Mouse (Mus musculus): Measurements from ENCODE around the gene Espnl.

The Espnl gene

DNA sequence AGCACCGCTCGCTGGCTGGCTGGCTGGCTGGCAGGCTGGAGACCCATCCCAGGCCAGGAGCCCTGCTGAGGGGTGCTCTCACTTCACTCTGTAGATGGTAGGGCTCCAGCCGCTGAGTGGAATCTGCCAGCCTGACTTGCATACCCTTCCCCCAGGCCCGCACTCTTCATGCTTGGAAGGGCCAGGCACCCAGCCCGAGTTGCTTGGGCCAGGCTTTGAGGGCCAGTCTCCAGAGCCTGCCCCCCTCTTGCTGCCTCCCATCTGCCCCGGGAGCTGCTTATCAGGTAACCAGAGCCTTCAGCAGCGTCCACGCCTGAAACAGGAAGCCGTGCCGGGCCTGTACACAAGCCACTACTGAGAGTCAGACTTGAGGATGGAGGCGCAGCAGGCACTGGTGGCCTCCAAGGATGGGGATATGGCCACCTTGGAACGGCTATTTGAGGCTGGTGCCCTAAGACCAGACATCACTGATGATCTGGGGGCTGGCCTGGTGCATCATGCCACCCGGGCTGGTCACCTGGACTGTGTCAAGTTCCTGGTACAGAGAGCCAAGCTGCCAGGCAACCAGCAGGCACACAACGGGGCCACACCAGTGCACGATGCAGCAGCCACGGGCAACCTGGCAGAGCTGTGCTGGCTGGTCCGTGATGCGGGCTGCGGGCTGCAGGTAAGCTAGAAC lies at the start of gene Espnl:
Espnl (plus strand) TSS at position 316 of the 679 bp plus-strand sequence.
- DNase-seq (ENCODE audit: extremely low read depth, insufficient read length, low spot score) = no peak

DNA sequence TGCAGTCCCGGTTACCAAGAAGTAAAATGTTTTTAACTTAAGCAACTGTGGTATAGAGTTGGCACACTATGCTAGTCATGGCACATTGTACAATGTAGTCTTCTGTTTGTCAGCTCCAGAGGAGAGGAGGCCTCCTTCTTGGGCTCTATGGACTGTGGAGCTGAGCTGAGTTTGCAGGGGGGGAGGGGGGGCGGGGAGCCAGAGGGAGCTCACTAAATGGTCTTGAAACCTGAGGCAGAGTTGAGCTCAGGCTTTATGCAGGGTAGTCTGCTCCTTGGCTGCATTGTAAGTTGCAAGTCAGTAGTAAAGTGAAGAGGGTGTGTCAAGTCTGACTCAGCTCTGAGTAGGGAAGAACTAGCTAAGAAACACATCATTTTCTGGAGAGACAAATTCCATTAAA lies 49.6 kb upstream of the Espnl start:
- peak; percentile 57 for DNase-seq (ENCODE audit: extremely low read depth, insufficient read length, low spot score)

DNA sequence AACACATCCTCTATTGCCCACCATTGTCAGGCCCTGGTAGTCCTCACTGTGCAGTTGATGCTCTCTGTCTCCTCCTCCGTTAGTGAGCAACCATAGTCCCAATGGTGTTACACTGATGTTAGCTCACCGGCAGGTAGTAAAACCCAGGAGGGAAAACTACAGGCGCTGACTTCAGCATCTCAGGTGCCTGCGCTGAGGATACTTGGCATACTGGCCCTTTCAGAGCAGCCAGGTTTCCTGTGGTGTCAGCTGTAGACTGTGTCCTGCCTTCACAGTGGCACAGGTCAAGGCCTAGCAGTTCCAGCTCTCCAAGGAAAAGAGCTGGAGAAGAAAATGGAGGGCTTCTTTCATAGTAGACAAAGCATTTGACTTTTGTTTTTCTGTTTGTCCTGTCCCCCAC lies 45.3 kb upstream of the Espnl start:
- DNase-seq (ENCODE audit: extremely low read depth, insufficient read length, low spot score) = no peak

DNA sequence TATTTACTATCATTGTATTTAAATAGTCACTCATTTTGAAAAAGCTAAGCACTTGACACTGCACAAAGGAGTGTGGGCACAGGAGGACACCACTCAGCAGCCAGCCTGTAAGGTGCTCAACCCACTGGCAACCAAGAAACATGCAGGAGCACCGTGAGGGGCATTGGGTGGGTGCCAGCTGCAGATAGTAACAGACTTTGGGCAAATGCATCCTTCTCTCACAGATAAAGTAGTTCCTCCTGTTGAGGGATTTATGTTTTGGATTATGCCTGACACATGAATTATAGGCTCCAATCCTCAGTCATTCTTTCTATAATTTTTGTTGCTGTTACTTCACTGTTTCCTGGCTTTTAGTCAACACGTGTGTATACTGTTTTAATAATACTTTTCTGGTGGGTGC lies 44.4 kb upstream of the Espnl start:
- DNase-seq (ENCODE audit: extremely low read depth, insufficient read length, low spot score) = no peak

DNA sequence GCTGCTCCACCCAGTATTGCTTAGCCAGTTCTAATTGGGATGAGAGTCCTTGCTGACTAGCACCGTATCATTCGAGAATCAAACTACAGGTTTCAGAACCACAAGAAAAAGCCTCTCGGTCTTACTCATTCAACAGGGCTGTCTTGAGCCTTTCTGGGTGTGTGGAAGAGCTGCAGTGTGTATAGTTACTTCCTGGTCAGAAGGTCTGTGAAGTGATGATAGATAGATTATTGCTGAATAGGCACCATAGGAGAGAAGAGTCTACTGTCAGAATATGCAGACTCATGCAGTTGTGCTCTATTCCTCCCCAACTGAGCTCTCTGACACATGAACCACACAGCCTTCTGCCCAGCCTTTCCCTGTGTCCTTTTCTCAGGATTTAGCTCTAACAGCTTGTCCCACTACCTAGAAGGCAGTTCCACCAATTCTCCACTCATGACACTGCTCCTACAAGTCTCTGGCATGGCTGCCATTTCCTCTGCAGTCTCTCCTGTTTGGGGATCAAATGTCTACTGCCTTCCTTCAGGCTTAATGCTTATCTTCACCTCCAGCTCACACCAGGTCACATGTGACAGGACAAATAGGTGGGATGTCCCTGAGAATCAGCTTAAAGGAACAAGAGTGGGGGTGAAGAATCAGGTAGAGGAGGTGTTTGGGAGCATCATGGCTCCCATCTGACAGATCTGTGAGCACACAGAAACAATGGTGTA lies 43.3 kb upstream of the Espnl start:
- DNase-seq (ENCODE audit: extremely low read depth, insufficient read length, low spot score) = no peak

DNA sequence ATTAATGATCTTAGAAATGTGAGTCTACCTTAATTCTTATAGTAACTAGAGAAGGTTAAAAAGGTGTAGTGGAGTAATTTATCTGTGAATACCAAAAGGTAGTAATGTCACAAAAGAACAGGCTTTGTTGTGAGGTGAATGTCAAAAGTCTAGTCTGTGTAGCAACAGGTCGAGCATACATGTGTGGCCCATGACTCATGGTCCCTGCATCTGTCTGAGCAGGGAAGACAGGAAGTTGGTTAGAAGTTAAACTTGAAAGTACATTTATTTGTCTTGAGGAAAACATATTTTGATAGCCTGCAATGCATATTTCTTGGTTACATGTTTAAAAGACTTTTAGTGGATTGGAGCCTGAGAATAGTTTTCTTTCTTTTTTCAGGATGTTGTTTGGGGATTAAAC lies 42.7 kb upstream of the Espnl start:
- no peak for DNase-seq (ENCODE audit: extremely low read depth, insufficient read length, low spot score)

DNA sequence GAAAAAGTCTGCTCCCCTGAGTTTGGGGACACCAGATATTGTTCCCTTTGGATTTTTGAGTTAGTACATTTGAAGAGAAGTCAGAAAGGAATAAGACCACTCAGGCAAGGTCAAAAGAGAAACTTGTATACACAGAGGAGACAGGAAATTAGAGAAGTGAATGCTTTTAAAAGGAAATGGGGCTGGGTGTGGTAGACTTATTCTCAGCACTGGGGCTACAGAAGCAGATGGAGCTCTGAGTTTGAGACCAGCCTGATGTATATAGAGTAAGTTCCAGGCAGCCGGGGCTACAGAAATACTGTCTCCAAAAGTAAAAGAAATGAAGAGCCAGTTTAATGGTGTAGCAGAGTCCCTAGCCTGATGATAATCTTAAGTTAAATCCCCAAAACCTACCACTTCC lies 39.3 kb upstream of the Espnl start:
- DNase-seq (ENCODE audit: extremely low read depth, insufficient read length, low spot score) = no peak

DNA sequence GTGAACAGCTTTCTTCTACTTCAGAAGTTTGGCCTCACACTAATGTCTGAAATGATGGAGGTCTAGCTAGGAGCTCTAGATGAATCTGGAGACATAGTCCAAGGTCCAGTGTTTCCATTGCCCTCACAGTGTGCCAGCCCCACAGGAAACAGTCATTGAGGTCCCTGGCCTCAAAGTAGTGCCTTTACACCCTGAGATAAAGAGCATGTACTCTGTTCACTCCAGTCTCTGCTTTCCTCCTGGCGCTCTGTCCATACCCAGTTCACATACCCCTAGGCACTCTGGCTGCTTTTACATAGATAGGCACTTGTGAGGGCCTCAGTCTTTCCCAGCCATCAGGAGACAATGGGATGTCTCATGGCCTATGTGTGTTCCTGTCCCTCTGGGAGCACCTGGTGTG lies 32.5 kb upstream of the Espnl start:
- no peak for DNase-seq (ENCODE audit: extremely low read depth, insufficient read length, low spot score)

DNA sequence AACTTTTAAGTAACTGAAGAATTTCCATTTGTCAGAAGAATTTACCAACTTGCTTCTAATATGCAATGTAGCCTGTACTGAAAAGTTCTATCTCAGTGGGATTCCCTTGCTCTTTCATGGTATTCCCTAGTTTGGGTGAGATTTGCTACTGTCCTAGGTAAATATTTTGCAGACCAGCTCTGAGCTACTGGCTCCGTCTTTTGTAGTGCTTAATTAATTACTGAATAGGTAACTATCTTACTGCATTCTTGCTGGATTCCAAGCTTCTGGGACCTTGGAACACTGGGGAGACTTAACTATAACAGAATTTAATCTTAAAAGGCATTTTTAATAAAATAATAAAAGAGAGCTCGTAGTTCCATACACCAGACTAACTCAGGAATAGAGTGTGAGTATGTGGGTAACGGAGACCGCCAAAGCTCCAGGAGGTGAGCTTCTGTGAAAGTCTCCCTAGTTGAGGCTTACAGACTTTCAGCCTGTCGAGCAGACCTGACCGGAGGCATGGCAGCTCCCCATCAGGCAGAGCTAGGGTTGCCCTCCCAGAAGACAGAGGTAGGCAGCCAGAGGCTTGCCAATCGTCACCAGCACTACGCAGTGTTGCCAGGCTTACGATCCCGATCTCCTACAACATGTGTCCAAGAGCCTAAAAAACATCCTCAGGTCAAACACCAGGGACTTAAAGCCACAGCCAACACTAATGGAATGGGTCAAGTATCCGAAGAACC lies 29.6 kb upstream of the Espnl start:
- no peak for DNase-seq (ENCODE audit: extremely low read depth, insufficient read length, low spot score)

DNA sequence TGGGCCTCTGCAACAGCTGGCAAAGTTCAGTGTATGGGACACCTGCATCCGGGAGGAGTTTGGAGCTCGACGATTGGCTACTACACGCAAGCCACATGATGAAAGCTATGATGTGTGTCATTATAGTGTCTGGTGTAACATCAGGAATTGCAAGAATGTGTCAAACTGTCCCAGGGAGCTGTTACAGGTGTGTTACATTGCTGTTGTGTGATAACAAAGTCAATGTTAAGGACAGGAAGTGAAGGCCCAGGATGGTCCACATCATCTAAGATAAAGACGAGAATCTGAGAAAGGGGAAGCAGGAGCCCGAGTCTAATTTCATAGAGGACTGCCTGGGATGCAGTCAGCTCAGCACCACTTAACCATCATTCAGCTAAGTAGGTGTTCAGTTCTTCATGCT lies 26.3 kb upstream of the Espnl start:
- DNase-seq (ENCODE audit: extremely low read depth, insufficient read length, low spot score) = no peak

DNA sequence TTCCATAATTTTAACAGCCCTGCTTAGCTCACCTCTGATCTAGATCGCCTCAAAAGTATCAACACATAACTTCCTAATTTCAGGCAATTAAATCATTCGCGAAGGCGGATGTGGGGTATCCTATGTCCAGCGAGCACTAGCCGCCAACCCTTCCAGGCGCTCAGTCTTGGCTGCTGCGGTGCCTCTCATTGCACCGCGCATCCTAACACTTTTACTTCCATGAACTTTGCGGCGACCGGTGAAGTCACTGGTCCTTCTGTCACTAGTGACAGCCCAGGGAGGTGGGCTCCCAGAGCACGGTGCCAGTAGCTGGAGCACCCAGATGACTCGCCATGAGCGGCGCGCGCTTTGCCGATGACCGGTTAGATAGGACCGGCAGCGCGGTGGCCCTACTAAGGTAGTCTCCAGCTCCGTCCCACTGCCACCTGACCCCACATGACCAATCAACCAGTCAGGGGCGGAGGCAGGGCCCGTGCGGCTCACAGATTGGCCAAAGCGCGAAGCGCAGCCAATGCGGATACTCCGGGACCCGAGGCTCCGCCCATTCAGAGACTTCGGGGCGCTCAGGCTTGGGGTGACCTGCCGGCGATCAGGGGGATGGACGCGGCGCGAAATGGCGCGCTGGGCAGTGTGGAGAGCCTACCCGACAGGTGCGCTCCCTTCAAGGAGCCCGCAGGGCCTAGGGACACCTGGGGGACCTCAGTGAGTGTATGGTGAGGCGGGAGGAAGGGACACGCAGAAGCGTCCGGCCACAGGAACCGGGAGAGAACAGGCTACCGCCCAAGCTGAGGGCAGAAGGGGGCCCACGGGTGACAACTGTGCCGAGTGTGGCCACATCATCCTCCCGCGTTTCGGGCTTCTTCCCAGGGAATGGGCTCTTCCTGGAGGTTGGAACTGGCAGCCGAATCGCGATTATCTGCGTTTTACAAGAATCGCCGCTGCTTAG lies 23.8 kb upstream of the Espnl start, which contains the start of gene Scly:
Scly (plus strand) TSS at position 540 of the 946 bp plus-strand sequence.
- peak; percentile 72 for DNase-seq (ENCODE audit: extremely low read depth, insufficient read length, low spot score)

DNA sequence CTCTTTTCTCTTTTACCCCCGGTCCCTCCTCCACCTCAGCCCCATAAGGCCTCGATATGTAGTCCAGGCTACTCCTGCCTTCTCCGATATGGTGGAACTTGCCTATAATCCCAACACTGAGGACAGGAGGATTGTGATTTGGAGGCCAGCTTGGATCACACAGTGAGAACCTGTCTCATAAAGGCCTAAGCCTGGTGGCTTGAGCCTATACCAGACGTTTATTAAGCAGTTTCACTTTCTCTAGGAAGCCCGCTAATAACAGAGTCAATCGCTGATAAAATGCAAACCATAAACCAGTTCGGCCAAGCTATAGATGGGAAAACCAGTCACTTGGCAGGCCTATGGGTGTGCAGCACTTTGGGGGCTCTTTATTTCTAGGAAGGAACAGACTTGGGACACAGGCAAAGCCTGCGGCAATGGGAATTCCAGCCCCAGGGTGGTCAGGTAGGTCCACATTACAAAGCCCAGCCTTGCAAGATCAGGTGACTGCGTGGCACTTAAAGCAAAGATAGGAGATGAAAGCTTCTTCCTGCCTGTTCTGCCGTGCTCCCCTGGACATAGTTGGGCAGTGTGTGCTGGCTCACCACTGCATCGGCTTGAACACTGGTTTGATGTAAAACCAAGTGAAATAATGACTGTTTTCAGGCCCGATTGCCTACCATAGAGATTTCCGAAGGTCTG lies 22.7 kb upstream of the Espnl start:
- no peak for DNase-seq (ENCODE audit: extremely low read depth, insufficient read length, low spot score)

DNA sequence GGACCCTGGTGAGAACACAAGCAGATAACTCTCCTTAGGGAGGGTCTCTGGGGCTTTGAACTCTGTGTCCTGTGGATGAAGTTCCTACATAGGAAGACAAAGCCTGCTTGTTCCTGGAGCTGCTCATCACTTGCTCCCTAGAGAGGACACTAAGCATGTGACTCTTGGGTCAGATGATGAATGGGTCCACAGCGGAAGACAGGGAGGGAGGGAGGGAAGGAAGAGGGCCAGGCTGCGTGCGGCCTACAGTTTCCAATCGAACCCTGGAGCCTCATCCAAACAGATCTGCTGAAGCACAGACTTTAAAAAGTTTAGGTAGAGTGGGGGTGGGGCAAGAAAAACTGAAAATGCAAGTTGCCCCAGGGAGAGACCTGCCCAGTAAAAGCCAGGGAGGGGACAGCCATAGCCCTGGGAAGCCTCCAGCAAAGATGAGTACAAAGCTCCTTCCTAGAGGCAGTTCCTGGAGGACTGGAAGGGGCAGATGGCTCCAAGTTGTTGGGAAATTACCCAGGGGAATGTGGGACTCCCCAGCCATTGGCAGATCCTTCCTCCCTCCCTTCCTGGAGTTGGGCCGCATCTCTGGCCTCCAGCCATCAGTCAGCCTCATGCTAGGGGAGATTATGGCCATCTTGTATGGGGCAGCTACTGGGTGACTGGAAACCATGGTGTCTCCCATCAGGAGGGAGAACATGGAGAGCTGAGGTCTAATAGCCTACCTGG lies 22.0 kb upstream of the Espnl start:
- no peak for DNase-seq (ENCODE audit: extremely low read depth, insufficient read length, low spot score)

DNA sequence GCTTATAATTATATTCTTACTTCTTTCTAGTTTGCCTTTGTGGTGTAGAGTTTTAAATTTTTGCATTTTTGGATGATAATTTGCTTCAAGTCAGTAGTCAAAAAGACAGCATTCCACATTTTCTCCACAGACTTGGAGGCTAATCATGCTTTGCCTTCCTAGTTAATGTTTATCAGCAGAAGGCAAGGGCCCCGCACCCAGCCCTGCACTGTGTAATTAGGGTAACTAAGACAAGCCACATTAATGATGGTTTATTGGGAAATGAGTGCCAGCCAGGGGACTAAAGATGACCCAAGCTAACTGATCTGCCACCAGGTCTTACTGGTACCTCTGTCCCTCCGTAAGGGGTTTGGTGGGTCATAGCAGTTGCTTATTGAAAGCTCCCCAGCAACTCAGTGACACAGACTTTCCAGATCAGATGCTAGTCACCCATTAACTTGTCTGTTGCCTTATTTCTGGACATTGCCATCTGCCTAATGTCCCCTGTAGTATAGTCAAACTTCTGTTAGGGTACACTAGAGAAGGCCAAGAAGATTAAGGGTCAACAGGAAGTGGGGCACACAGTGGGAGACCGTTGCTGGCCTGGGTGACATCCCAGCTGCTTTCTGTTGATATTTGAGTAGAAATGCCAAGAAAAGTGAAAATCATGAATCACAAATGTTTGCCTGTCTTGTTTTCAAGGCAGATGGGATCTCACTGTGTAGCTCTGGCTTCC lies 20.5 kb upstream of the Espnl start:
- no peak for DNase-seq (ENCODE audit: extremely low read depth, insufficient read length, low spot score)

DNA sequence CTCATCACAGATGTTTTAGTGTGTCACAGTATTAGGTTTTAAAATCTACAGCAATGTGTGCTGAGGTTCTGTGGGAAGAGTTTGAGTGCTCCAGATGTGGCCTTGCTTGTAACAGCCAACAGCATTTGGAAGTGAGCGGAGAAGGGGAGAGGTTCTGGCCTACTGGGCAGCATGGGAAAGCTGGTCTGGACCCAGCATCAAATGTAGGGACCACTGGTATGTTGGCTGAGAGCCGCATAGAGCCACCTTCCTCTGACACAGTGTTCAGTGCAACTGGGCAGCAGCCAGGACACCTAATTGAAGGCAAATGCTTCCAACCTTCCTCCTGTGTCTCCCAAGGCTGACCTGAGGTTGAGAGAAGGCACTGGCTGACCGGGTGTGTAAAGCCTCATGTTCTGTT lies 19.9 kb upstream of the Espnl start:
- DNase-seq (ENCODE audit: extremely low read depth, insufficient read length, low spot score) = no peak

DNA sequence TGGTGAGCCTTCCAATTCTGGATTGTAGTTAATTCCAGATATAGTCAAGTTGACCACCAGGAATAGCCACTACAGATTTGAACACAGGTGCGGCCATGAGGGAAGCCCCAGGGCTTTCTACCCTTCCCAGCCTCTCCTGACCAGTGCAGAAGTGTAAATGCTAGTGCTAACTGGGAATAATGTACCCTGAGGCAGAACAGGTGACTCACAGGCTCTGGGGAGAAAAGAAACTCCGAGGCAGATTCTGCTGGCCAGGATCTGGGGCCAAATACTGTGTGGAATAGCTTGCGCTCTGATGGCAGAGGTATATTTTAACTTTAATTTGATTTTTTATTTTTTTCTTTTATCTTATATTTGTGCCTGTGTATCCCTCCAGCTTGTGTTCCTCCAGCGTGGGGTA lies 17.3 kb upstream of the Espnl start:
- no peak for DNase-seq (ENCODE audit: extremely low read depth, insufficient read length, low spot score)

DNA sequence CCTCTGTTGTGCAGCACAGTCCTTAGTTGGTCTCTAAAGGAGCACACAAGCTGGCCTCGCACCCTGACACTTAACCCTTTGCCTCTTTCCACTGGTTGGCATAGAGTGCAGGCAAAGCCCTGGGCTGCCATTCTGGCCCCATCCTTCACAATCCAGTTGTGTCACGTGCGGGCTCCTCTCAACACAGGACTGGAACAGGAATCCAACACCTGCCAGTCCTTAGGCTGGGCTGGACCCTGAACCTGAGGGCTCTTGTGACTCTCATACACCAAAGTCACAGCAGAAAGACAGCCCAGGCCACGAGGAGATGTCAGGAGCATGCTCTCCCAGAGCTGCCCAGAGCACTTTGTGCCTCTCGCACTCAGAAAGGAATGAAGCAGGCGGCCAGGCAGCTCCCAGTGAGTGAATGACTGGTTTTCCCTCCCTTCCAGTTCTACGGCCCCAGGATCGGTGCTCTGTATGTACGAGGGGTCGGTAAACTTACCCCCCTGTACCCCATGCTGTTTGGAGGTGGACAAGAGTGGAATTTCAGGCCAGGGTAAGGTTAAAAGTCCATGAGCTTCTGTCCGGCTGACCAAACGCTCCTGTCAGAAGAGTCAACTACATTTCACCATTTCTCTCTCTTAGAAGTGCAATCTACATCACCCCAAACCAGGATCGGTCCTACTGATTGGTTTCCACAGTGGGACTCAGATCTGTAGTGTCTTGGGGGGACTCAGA lies 12.3 kb upstream of the Espnl start:
- DNase-seq (ENCODE audit: extremely low read depth, insufficient read length, low spot score) = no peak

DNA sequence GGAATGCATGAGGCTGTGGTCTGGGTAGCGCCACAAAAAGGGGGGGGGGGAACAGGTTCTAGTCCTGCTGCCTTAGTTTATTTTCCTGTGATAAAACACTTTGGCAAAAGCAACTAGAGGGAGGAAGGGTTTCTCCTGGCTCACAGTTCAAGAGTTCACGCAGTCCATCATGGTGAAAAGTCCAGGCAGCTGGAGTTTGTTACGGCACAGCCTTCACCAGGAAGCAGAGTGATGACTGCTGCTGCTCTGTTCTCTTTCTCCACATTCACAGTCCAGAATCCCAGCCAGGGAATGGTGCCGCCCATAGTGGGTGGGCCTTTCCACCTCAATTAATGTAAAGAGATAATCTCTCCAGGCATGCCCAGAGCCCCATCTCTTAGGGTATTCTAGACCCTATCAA lies 9.6 kb upstream of the Espnl start:
- DNase-seq (ENCODE audit: extremely low read depth, insufficient read length, low spot score) = no peak
